ENCODE assay signal across 9 mouse cellular contexts in genomic region chr10:63056966-63057750, GRCm38 (mm10). TPM values are rescaled to one million over a fixed set of nuclear protein-coding genes. Genes with fewer than 3 reads are reported as not detected.
A peak's percentile ranks its signal among the peaks of the same experiment; 100 is the strongest.
DNase-seq lines count a peak whose midpoint lies in the region; ATAC-seq and TF ChIP-seq lines count a peak whose summit lies in the region.
"Had no signal": no experiment of that assay in that cellular context is flagged by ENCODE, and none has a peak within 500 bp of the region (broad histone marks: within the 10 kb centered on the region; RNA-seq: fewer than 3 reads in every experiment).

No protein-coding gene starts in this region.

- no peak overlapping the region for H3K27ac ChIP-seq in limb, embryonic 11.5 days (replicated peaks; ENCODE audit: low read depth, low read length)
- no peak overlapping the region for H3K27ac ChIP-seq in hindbrain, embryonic 16.5 days (ENCODE audit: low read depth, low read length)
- H3K27ac ChIP-seq in forebrain, embryonic 12.5 days = no peak overlapping the region
- H3K27ac ChIP-seq: neural tube, embryonic 13.5 days had no signal

- H3K27me3 ChIP-seq in E14TG2a.4 (ENCODE audit: insufficient read depth, low read length) = peaks cover 21% of the 10 kb centered on the region
- no peaks in the 10 kb centered on the region for H3K27me3 ChIP-seq in limb, embryonic 11.5 days (ENCODE audit: control insufficient read depth, insufficient read depth, low read length)
- no peaks in the 10 kb centered on the region for H3K27me3 ChIP-seq in hindbrain, embryonic 16.5 days (replicated peaks; ENCODE audit: control insufficient read depth, insufficient read depth, low read length)
- no peaks in the 10 kb centered on the region for H3K27me3 ChIP-seq in forebrain, embryonic 12.5 days
- H3K27me3 ChIP-seq: neural tube, embryonic 13.5 days had no signal

- no peak overlapping the region for H3K4me2 ChIP-seq in limb, embryonic 11.5 days (ENCODE audit: low read depth, severe bottlenecking)
- H3K4me2 ChIP-seq in hindbrain, embryonic 16.5 days (ENCODE audit: low read length) = no peak overlapping the region
- no peak overlapping the region for H3K4me2 ChIP-seq in forebrain, embryonic 12.5 days
- H3K4me2 ChIP-seq: neural tube, embryonic 13.5 days had no signal

- peaks cover 60% of the 10 kb centered on the region for H3K4me1 ChIP-seq in E14TG2a.4 (replicated peaks; ENCODE audit: low read depth, low read length)
- no peaks in the 10 kb centered on the region for H3K4me1 ChIP-seq in limb, embryonic 11.5 days (ENCODE audit: control insufficient read depth, insufficient read depth, low read length)
- H3K4me1 ChIP-seq in hindbrain, embryonic 16.5 days (ENCODE audit: control insufficient read depth, insufficient read depth, low read depth, low read length) = no peaks in the 10 kb centered on the region
- H3K4me1 ChIP-seq in forebrain, embryonic 12.5 days = no peaks in the 10 kb centered on the region

- TF ChIP-seq CTCF in E14TG2a.4 (conservative IDR thresholded peaks at IDR 0.05; ENCODE audit: low read length) = no peak

- WGBS in limb, embryonic 11.5 days = 30% methylated on average over 24 of the region's 24 CpGs
- WGBS in hindbrain, embryonic 16.5 days = 36% methylated on average over 24 of the region's 24 CpGs
- 45% methylated on average over 24 of the region's 24 CpGs for WGBS in forebrain, embryonic 12.5 days

- 0 out of 2 replicates have a peak, but pooled peaks have one; percentile 17 for ATAC-seq in limb, embryonic 11.5 days (ENCODE audit: insufficient number of reproducible peaks, low FRiP score, low TSS enrichment, low read depth)
- ATAC-seq in erythroblast, adult 5-6 weeks (replicated peaks; ENCODE audit: low FRiP score, poor library complexity, severe bottlenecking) = no peak
- ATAC-seq in hindbrain, embryonic 16.5 days = no peak
- ATAC-seq in forebrain, embryonic 12.5 days (ENCODE audit: low FRiP score) = no peak

- H3K4me3 ChIP-seq in E14TG2a.4 (replicated peaks; ENCODE audit: low read length) = peak overlapping the region; percentile 50
- no peak overlapping the region for H3K4me3 ChIP-seq in limb, embryonic 11.5 days (ENCODE audit: low read depth, low read length)
- no peak overlapping the region for H3K4me3 ChIP-seq in hindbrain, embryonic 16.5 days (ENCODE audit: low read length)
- no peak overlapping the region for H3K4me3 ChIP-seq in forebrain, embryonic 12.5 days (replicated peaks)
- H3K4me3 ChIP-seq: neural tube, embryonic 13.5 days had no signal

- intact Hi-C loops in heart, postnatal 25 days (cut with DNase I) = no loop called here

- no peaks in the 10 kb centered on the region for H3K36me3 ChIP-seq in E14TG2a.4 (ENCODE audit: insufficient read depth, low read length)
- H3K36me3 ChIP-seq in limb, embryonic 11.5 days (ENCODE audit: control insufficient read depth, insufficient read depth, low read length) = no peaks in the 10 kb centered on the region
- H3K36me3 ChIP-seq in hindbrain, embryonic 16.5 days (ENCODE audit: control insufficient read depth, insufficient read depth, low read length) = no peaks in the 10 kb centered on the region
- no peaks in the 10 kb centered on the region for H3K36me3 ChIP-seq in forebrain, embryonic 12.5 days (replicated peaks)
- H3K36me3 ChIP-seq: neural tube, embryonic 13.5 days had no signal

- H3K9ac ChIP-seq in limb, embryonic 11.5 days (ENCODE audit: low read length) = no peak overlapping the region
- H3K9ac ChIP-seq in hindbrain, embryonic 16.5 days (ENCODE audit: low read depth, low read length) = no peak overlapping the region
- H3K9ac ChIP-seq in forebrain, embryonic 12.5 days = no peak overlapping the region
- H3K9ac ChIP-seq: neural tube, embryonic 13.5 days had no signal

- H3K9me3 ChIP-seq in E14TG2a.4 (ENCODE audit: low read length) = 0 out of 2 replicates have a peak, but pooled peaks cover 3% of the 10 kb centered on the region
- H3K9me3 ChIP-seq in limb, embryonic 11.5 days (ENCODE audit: control insufficient read depth, low read length) = no peaks in the 10 kb centered on the region
- H3K9me3 ChIP-seq in hindbrain, embryonic 16.5 days (ENCODE audit: control insufficient read depth, low read length) = no peaks in the 10 kb centered on the region
- no peaks in the 10 kb centered on the region for H3K9me3 ChIP-seq in forebrain, embryonic 12.5 days
- H3K9me3 ChIP-seq: neural tube, embryonic 13.5 days had no signal

- DNase-seq in adrenal gland, postnatal 14 days = peak; percentile 76
- peak; percentile 12 for DNase-seq in heart, postnatal 25 days (ENCODE audit: low spot score)
- DNase-seq in limb, embryonic 11.5 days (ENCODE audit: low spot score) = peak; percentile 42
- no peak for DNase-seq in frontal cortex, postnatal 25 days (ENCODE audit: low spot score in 2 of 2)

RNA-seq across cellular contexts. Expression of gene Pbld1, which starts 2.8 kb away (rescaled TPM):
- 14.4 and 18.0 TPM in 2 replicates for total RNA-seq in adrenal gland, postnatal 14 days (2021)
- 1 to 10 TPM; 1.1 to 1.4 TPM for total RNA-seq in heart, postnatal 25 days (2021)
- 1.7 and 2.1 TPM in 2 replicates for polyA plus RNA-seq in limb, embryonic 11.5 days (2014; fragmentation: Nextera tagmentation; extraction: Ambion mirVana)
- not detected in 2 replicates for total RNA-seq in erythroblast, adult 5-6 weeks (2015; ENCODE audit: low replicate concordance)
- not detected in 2 replicates for total RNA-seq in erythroblast, adult 5-6 weeks (2017; ENCODE audit: low replicate concordance)
- polyA plus RNA-seq in hindbrain, embryonic 16.5 days (2015; fragmentation: Nextera tagmentation; extraction: Ambion mirVana) = 0.44 and 0.75 TPM in 2 replicates
- 1.1 and 1.2 TPM in 2 replicates for polyA plus RNA-seq in forebrain, embryonic 12.5 days (2016; fragmentation: Nextera tagmentation; extraction: Ambion mirVana)

RNA-seq across cellular contexts. Expression of gene Pbld2, which starts 33.0 kb away (rescaled TPM):
- 4.6 and 8.7 TPM in 2 replicates for total RNA-seq in adrenal gland, postnatal 14 days (2021)
- 1 to 10 TPM; 7.0 to 8.0 TPM for total RNA-seq in heart, postnatal 25 days (2021)
- 0.73 and 0.88 TPM in 2 replicates for polyA plus RNA-seq in limb, embryonic 11.5 days (2014; fragmentation: Nextera tagmentation; extraction: Ambion mirVana)
- total RNA-seq in erythroblast, adult 5-6 weeks (2015; ENCODE audit: low replicate concordance) = not detected in 2 replicates
- total RNA-seq in erythroblast, adult 5-6 weeks (2017; ENCODE audit: low replicate concordance) = not detected in 2 replicates
- 0.68 and 0.94 TPM in 2 replicates for polyA plus RNA-seq in hindbrain, embryonic 16.5 days (2015; fragmentation: Nextera tagmentation; extraction: Ambion mirVana)
- 0.96 and 1.1 TPM in 2 replicates for polyA plus RNA-seq in forebrain, embryonic 12.5 days (2016; fragmentation: Nextera tagmentation; extraction: Ambion mirVana)

RNA-seq across cellular contexts. Expression of gene Hnrnph3, which starts 33.1 kb away (rescaled TPM):
- 49.2 and 56.0 TPM in 2 replicates for total RNA-seq in adrenal gland, postnatal 14 days (2021)
- total RNA-seq in heart, postnatal 25 days (2021) = 10 to 100 TPM; 30.7 to 32.3 TPM
- polyA plus RNA-seq in limb, embryonic 11.5 days (2014; fragmentation: Nextera tagmentation; extraction: Ambion mirVana) = 116 and 141 TPM in 2 replicates
- 6.1 and 13.6 TPM in 2 replicates for total RNA-seq in erythroblast, adult 5-6 weeks (2015; ENCODE audit: low replicate concordance)
- 7.6 and 27.6 TPM in 2 replicates for total RNA-seq in erythroblast, adult 5-6 weeks (2017; ENCODE audit: low replicate concordance)
- polyA plus RNA-seq in hindbrain, embryonic 16.5 days (2015; fragmentation: Nextera tagmentation; extraction: Ambion mirVana) = 114 and 121 TPM in 2 replicates
- polyA plus RNA-seq in forebrain, embryonic 12.5 days (2016; fragmentation: Nextera tagmentation; extraction: Ambion mirVana) = 260 and 265 TPM in 2 replicates

RNA-seq across cellular contexts. Expression of gene Atoh7, which starts 42.3 kb away (rescaled TPM):
- not detected in 2 replicates for total RNA-seq in adrenal gland, postnatal 14 days (2021)
- total RNA-seq in heart, postnatal 25 days (2021) = not detected
- 0.56 TPM in 1 of 2 replicates, not detected in the other for polyA plus RNA-seq in limb, embryonic 11.5 days (2014; fragmentation: Nextera tagmentation; extraction: Ambion mirVana)
- not detected in 2 replicates for total RNA-seq in erythroblast, adult 5-6 weeks (2015; ENCODE audit: low replicate concordance)
- total RNA-seq in erythroblast, adult 5-6 weeks (2017; ENCODE audit: low replicate concordance) = not detected in 2 replicates
- 3.0 TPM in 2 replicates for polyA plus RNA-seq in hindbrain, embryonic 16.5 days (2015; fragmentation: Nextera tagmentation; extraction: Ambion mirVana)
- polyA plus RNA-seq in forebrain, embryonic 12.5 days (2016; fragmentation: Nextera tagmentation; extraction: Ambion mirVana) = 0.47 and 0.79 TPM in 2 replicates

Comparison
In these comparisons a context has a peak if more than half of its experiments do, and no peak if none do; other contexts are left out.
1. DNase-seq: peak in adrenal gland, postnatal 14 days (single experiment), heart, postnatal 25 days (single experiment) and limb, embryonic 11.5 days (single experiment); none in frontal cortex, postnatal 25 days (0 of 2).